Mouse (Mus musculus) kidney, adult 18-20 months (tissue): ENCODE measurements at regions not wholly inside any gene's neighbourhood (a gene's known extent, or its start where the extent isn't known, plus 50 kb on each side); places are given as distances from the start of the nearest gene placed in this dataset.

Source experiments
- DNase-seq: peaks from one replicate; pipeline ENCODE4 v3.0.0; 2021

DNA sequence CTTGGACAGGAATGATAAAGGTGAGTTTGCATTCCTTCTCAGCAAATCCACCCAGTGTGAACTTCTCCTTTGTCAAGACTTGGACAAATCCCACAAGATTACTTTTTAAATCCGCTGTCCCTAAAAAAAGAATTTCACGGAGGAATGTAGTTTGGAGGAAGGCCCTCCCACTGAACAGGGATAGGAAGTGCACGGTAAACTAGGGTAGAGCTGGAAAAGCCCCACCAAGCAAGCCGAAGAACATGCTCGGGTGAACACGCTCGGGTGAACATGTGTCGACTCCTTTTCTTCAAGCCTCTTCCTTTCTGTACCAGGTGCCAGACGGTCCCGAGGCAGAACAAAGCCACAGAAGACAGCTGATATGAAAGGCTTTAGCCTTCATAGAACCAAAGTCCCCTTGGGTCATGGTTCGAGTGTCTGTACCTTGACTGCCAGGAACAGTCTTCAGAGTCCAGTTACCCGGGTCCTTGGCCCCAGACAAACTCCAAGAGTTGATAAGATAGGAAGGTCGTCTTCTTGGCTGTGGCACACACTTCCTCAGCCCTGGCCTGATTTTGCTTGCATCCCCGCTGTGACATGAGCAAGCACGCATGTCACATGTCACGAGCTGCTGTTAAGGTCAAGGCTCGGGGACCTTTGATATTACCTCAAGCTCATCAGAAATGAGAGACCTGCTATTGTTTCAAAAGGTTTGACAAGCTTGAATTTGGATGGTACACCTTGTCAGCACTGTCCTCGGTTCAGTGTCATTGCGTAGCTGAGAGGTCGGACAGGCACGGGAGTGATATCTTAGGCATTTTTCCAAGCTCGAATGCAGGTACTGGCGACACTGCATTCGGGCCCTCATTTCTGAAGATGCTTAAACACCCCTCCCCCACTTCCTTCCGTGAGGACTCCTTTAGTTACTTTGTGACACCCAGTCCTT lies 51.5 kb upstream of the Ryk start:
- peak; percentile 40 for DNase-seq

DNA sequence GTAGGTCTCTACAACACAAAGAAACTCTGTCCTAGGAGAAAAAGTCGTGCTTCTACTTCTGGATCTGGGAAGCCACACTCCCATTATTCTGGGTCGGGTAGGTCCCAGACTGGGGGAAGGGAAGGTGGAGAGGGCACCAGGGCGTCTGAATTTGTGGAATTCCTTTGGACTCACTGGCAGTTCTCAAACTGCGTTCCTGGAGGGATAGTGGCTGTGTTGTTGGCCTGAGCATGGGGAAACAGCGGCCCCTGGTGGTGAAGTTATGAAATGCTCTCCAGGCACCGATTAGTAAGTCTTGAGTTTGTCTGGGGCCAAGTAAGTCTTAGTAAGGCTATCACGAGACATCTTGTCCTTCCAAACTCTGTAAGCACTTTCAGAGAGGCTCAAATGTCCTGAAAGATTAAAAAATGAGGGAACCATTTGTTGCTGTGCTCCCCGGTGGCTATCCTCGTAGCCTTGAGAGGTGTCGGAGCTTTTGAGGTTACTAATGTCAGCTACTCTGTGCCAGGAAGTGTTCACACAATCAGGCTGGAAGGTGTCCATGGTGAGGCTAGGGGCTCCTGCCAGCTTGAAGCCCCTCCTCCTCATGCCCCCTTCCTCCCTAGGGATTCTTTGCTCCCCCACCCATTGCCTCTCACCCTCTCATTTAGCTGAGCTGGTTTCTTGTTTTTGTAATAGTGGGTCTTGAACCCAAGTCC lies 50.2 kb upstream of the Ryk start:
- DNase-seq, result peak; percentile 93
